Mouse (Mus musculus) naive thymus-derived CD4-positive, alpha-beta T cell, adult 2 months (primary cell): ENCODE data around the gene Tmem185b.

Experiments used
- DNase-seq: peaks from one replicate; pipeline ENCODE4 v3.0.0-alpha.2; 2011; ENCODE audit warnings: low read depth

Tmem185b gene

DNA sequence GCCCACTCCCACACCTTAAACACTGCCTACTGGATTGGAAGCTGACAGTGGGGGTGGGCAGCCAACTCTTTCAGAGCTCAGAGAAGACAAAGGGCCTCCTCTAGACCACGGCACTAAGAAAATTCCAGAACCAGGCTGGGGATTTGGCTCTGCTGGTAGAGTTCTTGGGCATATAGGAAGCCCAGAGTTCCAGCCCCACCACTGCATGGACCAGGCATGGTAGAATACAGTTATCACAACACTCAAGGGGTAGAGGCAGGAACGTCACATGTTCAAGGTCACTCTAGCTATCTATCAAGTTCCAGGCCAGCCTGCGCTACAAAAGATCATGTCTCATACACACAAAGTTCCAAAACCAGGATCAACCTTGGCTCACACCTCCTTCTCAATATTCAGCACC lies 22.8 kb upstream of the Tmem185b start:
- DNase-seq = no peak

DNA sequence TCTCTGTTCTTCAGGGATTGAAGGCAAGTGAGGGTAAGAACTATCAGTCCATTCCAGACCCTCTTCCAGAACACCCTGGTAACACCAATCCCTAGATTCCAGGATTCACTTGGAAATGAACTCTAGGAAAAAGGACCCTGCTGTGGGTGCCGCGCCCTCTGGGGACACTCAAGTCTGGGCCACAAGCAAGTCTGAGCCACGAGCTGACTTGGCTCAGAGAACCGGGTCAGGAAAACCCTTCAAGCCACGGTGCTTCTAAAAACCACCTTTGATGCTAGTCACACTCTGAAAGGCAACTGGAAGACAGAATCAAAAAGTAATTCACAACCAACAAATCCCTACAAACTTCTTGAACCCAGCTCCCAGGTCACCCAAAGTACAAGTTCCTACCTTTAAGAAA lies 22.2 kb upstream of the Tmem185b start:
- peak; percentile 39 for DNase-seq

DNA sequence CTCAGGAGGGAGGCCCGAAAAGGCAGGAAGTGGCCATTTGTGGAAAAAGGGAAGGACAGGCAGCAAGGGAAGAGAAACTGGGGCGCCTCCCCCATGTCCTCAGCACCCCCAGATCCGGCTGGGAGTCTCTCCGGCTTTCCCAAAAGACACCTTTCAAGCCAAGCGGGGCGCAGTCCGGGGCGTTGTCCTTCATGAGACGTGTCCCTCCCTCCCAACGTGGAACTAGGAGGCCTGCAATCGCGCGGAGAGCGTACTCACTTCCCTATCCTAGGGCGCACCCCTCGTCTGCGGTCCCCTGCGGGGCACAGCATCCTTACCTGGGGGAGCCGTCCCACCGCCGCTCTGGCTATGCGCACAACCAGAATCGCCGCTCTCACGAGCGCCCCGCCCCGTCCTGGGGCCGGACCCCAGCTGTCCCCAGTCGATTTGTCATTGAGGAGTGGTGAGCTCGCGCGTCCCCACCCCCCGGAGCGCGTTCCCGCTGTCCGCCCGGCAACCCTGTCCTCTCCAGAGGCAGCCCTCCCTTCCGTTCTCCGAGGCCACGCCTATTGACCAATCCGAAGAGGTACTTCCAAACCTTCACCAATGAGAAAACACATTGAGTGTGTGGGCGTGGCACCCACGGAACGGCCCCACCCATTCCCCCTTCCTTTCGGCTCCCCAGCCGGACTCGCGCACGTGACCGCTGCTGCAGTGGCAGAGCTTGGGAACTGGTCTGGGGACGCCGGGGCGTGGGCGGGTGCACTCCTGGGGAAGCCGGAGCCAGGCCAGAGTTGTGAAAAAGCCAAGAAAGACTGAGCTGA lies 21.5 kb upstream of the Tmem185b start, which contains the start of gene Ralb:
Gene Ralb, minus strand, starts transcription at position 535 of the 803 bp plus-strand sequence.
- DNase-seq = peak; percentile 92

DNA sequence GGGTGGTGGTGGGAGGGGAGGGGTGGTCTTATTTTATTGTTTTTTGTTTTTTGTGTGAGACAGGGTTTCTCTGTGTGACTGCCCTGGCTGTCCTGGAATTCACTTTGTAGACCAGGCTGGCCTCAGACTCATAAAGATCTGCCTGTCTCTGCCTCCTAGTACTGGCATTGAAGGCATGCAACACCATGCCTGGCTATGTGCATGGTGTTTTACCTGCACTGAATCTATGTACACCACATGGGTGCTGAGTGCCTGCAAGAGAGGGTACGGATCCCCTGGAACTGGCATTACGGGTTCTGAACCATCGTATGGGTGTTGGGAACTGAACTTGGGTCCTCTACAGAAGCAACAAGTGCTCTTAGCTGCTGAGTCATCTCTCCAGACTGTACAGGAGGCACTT lies 20.0 kb upstream of the Tmem185b start:
- no peak for DNase-seq

DNA sequence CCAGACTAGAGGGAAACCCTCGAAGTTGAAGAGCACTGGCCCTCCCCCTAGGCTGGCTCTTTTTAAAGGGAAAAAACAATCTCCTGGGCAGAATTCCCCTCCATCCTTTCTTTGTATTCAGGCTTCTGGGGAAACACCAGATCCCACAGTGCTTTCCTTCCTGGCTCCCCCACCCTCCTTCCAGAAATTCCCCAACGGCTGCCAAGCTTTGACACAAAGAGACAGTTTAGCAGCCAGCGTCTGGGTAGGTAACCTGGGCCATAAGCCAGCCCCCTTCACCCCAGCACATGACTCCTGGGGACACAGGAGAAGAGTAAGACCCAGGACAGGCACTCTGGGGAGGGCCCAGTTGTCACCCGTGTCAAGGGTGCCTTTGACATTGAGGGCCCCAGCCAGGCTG lies 17.4 kb upstream of the Tmem185b start:
- DNase-seq = no peak

DNA sequence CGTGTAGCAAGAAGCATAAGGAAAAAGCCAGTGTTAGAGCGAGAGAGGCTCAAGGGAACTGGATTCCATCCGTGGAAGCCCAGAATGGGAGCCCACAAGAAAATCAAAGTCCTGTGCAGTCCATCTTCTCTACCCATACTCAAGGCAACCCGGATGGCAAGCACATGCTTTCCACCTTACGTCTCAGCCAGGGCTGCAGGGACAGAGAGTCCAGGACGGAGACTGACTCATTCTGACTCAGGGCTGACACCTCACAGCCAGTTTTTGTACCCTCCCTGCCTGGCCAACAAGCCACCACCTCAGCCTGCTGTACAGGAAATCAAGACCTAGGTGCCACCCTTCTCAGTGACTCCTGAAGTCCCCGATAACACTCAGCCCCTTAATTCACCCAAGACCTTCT lies 16.5 kb upstream of the Tmem185b start:
- DNase-seq = no peak

DNA sequence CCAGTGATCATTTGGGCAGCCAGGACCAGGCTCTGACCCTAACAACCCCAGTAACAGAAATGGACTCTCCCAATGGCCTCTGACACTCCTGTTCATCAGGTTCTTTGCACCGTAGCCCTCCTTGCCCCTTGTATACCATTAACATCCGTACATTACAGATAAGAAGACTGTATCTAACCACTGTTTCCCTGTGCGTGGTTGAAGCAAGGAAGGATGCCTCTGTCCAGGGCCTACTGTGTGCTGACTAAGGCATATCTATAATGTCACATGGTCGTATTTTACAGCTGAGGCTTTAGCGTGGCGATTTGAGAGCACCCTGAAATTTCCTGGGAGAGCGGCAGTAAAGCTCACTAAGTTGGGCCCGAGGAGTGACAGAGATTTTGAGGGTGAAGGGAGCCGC lies 15.6 kb upstream of the Tmem185b start:
- DNase-seq = no peak

DNA sequence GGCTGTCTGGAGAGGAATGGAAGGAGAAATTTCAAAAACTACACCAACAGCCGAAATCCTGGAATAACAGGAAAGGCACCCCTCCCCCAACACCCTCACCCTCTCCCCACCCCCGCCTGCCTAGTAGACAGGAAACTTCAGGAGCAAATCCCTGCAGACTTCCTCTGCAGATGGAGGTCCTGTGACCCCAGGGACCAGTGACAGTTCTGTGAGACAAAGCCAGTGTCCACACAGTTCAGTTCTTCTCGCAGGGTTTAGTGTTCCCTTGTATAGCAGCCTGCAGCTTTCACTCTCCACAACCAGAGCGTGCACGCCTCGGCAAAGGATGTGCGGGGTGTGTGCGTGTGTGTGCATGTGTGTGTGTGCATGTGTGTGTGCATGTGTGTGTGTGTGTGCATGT lies 15.1 kb upstream of the Tmem185b start:
- no peak for DNase-seq

DNA sequence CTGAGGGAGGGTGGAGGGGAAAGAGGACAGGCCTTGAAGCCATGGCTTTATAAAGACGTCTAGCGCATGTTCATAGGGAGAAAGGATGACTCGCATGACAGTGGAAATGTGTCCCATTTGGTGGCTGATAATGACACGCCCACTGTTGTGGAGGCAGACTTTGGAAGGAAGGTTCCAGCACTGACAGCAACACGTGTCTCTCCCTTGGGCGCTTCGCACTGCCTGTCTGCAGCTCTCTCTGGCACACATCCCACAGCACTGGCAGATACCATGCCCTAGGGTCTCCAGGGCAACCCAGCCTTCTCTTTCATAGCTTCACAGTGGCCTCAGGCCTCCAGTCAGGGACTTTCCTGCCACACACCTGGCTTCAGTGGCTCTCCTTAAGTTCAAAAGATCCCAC lies 7.9 kb upstream of the Tmem185b start:
- DNase-seq = no peak

DNA sequence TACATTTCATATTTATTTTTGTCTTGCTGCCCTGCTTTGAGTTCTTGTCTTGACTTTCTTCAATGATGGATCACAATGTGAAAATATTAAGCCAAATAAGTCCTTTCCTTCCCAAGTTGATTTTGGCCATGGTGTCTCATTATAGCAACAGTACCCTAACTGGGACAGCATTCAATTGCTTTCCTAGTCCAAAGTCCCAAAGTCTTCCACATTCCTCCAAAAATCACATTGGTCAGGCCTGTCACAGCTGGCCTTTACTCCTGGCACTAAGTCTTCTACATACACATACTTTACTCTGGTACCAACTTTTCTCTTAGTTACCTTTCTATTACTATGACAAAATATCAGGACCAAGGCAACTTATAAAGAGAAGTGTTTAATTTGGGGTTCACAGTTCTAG lies 7.2 kb upstream of the Tmem185b start:
- no peak for DNase-seq

DNA sequence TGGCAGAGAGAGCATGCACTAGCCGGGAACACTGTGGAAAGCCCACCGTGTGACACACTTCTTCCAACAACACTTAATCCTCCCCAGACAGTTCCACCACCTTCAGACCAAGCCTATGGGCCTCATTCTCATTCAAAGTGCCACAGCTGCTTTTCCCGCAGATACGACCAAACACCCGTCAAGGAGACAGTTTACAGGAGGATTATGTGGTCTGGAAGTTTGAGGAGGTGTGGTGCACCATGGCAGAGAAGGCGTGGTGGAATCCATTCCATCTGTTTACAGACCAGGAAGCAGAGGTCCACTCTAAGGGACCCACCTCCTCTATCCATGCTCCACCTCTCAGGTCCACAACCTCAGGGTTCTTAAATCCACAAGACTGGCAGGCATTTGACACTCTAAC lies 6.7 kb upstream of the Tmem185b start:
- DNase-seq = no peak

DNA sequence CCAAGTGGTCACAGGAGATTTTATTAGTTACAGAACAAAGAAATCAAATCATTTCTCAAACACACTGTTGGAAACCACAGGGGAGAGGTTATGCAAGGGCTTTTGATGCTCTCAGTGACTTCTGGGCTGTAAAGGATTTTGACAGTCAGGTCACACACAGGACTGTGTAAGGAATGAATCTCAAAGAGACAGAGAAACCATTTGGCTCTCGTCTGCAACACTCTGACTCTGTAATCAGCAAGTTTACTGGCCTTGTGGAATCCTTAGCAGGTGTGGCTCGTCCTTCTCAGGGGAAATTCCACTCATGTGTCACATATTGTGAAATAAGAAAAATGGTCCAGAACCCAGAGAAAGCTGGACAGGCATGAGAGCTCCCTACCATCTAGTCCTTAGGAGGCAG lies 4.9 kb upstream of the Tmem185b start:
- DNase-seq = no peak

DNA sequence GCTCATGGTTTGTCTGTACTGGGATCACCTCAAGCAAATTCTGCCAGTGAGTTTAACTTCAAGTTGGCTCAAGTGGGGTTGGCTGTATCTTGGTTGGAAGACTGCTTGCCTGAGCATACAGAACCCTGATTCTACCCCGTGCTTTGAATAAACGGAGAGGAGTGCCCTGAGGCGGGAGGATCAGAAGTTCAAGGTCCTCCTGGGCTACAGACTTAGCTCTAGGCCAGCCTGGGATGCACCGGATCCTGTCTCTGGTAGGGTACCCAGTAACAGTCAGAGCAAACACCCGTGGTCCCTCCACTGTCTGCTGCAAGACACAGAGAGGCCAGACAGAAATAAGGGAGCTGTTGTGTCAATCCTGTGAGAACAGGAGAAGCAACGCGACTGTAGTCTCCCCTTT lies 4.3 kb upstream of the Tmem185b start:
- no peak for DNase-seq

DNA sequence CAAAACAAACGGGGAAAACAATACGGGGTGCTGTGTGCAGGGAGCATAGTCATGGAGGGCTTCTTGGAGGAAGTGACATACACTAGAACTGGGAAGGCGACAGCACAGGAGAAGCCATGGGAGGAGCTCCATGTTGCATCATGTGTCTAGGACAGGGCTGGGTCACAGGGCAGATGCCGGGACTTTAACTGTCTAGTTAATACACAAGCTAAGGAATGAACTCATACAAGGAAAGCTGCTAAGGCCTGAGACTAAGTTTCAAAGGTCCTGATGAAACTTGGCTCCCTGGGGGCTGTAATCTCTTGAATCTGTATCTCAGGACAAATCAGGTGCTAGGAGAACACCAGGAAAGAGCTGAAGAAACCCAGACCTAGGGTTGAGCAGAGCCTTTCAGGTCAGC lies 3.2 kb upstream of the Tmem185b start:
- DNase-seq = no peak

DNA sequence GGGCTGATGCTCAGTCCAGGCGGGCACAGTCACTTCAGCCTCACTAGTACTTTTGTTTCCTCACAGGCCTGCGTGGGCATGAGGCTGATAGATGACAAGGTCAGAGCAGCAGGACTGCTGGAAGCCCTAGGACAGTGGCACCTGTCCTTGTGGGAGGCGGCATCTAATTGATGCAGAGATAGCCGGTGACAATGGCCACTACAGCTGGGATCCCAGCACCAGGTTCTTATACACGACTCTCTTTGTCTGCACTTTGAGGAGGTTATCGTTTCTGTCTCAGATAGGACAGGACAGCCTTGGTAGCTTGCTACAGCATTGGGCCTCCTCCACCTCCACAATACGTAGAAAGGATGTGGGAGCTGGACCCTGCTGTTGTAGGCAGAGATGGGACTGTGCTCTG lies 2.6 kb upstream of the Tmem185b start:
- no peak for DNase-seq

DNA sequence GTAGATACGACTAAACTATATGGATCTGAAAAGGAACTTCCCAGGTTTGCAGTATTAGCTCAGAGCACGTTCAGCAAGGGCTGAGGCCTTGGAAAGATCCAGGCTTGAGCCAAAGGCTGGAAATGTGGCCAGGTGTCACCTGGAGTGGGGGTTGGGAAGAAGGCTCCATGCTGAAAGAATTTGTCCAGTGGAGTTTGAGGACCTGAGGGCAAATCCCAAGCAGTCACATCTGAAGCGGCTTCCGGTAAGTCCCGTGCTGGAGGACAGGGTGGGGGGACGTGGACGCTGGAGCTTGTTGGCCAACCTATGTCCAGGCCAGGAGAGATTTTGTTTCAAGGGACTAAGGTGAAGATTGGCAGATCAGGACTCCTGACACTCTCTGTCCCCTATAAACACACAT lies 2.1 kb upstream of the Tmem185b start:
- DNase-seq = no peak

DNA sequence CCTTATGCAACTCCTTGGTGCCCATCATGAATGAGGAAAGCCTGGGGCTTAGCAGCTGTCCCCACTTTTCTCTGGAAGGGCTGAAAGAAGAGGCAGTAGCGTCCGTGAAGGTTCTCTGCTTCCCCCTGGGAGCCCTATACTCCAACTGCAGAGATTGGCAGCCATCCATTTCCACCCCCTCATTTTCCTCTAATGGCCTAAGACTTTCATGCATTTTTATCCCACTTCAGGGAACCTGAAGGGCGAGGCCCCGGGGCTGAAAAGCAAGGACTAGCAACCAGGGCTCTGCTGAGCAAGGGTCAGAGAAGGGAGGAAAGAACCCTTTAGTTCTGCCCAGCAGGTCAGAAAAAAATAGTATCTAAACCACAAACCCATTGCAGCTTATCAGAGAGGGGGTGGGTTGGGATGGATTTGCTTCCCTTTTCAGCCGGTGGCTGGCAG lies 936 bp upstream of the Tmem185b start:
- no peak for DNase-seq

DNA sequence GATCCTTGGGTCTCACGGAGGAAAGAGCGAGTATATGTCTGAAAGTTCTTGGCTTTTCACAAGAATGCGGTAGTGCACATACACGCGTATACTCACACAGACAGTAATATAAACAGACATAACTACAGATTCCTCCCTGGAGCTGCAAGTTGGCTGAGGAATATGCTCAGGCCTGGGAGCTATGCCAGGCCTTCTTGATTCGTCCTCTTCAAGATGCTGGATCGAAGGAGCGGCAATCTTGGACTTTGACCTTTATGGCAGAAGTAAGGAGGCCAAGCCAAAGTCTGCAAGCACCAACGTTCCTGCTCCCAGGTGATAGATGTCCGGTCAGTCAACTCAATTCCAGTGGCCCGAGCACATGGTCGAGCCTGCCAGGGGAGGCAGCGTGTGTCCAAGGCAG lies 5.0 kb downstream of the Tmem185b start:
- no peak for DNase-seq

DNA sequence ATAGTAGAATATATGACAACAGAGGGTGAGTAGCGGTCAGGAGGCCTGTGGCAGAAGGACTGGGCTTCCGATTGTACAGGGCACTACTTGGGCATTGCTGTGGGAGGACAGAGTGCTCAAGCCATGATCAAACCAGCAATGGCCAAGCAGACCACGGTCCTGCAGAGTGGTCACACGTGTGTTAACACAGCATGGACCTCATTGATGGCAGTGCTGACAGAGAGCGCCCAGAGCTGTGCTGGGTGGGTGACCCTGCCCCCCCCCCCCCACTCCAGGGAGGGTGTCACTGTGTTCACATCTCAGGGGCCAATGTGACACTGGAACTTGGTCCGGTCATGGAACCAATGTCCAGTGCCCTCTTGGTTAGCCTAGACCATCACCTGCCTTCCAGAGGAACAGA lies 6.2 kb downstream of the Tmem185b start:
- DNase-seq = no peak

DNA sequence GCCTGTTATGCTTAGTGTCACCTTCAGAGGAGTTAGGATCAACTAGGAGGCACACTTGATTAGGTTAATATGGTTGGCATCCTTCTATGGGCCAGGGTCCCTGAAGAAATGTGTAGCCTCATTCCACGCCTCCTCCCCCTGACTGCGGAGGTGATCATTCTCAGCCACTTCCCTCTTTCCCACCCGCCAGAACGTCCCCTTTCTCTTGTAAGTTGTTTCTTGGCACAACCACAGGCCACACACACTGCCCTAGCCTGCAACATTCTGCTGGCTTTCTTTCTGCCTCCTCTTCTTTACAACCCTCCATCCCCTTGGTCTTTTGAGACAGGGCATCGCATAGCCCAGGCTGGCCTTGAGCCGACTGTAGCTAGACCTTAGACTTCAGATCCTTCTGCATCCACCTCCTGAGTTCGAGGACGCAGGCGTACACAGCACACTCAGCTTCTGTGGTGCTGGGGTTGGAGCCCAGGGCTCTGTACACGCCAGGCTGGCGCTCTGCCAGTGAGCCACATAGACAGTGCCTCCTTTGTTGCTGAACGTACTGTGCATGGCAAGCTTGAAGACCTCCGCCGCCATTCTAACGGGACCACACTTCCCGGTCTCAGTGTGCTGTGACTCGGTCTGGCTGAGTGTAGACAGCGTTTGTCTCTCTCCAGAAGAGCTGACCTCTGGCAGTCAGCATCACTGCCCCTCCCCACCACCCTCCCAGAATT lies 7.3 kb downstream of the Tmem185b start:
- DNase-seq = no peak

DNA sequence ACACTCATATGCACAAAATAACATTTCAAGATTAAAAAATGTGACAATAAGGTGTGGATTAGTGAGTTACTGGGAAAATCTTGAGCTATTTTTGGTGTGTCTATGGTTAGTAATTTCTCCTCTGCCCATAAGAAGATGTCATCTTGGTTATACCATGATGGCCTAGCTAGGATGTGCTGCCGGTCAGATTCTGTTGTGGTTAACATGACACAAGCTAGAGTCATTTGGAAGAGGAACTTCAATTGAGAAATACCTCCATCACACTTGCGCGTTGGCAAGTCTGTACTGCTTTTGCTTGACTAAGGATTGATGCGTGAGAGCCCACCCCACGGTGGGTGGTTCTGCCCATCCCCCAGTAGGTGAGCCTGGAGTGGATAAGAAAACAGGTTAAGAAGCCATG lies 8.4 kb downstream of the Tmem185b start:
- no peak for DNase-seq

DNA sequence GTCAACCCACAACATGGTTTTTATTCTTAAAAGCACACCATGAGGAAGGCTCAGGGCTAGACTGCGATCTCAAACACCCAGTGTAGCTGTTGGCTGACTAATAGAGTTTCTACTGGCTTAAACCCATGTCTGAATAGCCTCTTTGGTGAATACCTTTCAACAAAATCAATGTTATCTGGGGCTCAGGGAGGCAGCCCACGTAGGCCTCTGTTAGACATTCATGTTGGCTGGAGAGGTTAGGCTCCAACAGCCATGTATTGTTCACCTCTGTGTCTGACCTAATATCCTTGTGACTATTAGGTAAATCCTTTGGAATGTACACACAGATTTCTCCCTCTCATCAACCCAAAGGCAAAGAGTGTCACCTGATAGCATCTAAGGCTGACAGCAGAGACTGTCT lies 10.2 kb downstream of the Tmem185b start:
- no peak for DNase-seq

DNA sequence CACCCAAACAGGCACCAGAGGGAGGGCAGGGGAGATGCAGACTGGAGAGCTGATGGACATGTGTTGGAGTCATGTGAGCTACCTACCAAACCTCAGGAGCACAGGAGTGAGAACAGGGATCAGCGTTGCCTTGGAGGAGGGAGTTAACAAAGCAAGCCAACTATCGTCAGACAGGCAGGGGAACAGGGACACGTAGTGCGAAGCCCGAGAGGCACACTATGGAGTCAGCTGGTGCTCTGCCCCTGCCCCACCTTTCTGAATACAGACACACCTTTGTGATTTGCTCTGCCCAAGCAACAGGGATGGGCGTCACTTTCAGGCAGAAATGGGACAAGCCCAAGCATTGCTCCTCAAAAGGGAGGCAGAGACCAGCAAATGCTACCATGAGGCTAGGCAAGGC lies 11.7 kb downstream of the Tmem185b start:
- no peak for DNase-seq

DNA sequence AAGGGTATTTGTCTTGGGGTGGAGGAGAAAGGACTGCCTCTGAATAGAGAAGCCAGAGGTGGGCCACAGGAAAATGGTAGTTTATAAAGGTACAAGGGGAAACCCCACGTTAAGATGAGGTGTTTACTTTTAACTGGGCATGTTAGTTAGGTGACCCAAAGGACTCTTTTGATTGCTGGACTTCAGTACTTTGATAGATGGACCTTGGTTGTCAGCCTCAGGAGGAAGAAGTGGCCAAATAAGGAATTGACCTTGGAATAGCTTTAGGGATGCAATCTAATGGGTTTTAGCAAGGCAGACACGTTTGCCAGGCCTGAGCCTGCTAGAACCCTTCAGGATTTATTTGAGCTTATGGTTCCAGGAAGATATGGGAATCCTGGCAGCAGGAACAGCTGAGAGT lies 13.3 kb downstream of the Tmem185b start:
- no peak for DNase-seq
